Mouse (Mus musculus) splenic B cell, adult 2 months (primary cell): ENCODE data around the gene Wdr83os.
"Not testable (repeated sequence)": the region's sequence is repeated elsewhere in the genome, so short reads cannot be mapped to it uniquely, and the experiment has no call there.

Source experiments
- DNase-seq: peaks from one replicate; pipeline ENCODE4 v3.0.0-alpha.2; 2011; ENCODE audit warnings: low read depth, low spot score
- H3K27me3 ChIP-seq: 2 replicates; pipeline ENCODE4 v1.6.1; 2012; ENCODE audit warnings: mild to moderate bottlenecking, low read length, moderate library complexity, mixed read lengths; ENCODE audit not compliant: control insufficient read depth, poor library complexity, insufficient read depth, severe bottlenecking
- H3K36me3 ChIP-seq: 2 replicates; pipeline ENCODE4 v1.6.1; 2012; ENCODE audit warnings: mild to moderate bottlenecking, low read length, moderate library complexity, mixed read lengths; ENCODE audit not compliant: control insufficient read depth, poor library complexity, insufficient read depth, severe bottlenecking

Gene Wdr83os

GRCm38 (mm10) chr8:85120251-85120650 lies 39.7 kb downstream of the Wdr83os start:
- not testable (repeated sequence) for DNase-seq, H3K36me3 ChIP-seq, H3K27me3 ChIP-seq

- DNase-seq = no peak
- no peaks in the 10 kb centered on the region for H3K36me3 ChIP-seq
- H3K27me3 ChIP-seq = no peaks in the 10 kb centered on the region
These were observed 42.5 kb downstream of the Wdr83os start, which contains the start of gene Zfp791 for GRCm38 (mm10) chr8:85122995-85123394. Zfp791 (minus strand) TSS chr8:85123095.

- H3K36me3 ChIP-seq = no peaks in the 10 kb centered on the region
- DNase-seq = no peak
- H3K27me3 ChIP-seq = no peaks in the 10 kb centered on the region
These were observed 43.2 kb downstream of the Wdr83os start for GRCm38 (mm10) chr8:85123691-85124090.
